Mouse (Mus musculus): ENCODE results near the gene Ran.

DNA sequence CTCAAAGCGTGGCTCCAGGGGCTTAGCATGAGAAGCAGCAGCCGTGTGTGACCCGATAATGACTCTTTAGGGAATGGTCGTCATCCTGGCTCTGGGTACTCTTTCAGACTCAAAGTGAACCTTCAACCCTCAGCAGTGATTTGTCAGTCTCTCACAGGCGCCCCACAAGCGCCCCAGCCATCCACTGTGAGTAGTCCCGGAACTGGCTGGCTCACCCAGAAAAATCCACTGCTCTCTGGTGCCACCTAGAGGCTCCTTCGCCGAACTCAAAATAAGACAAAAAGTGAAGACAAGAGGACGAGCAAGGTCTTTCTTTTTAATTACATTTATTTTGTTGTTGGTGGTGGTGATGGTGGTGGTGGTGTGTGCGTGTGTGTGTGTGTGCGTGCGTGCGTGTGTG, 48.6 kb upstream of the Ran start:
- TF ChIP-seq CTCF (IDR thresholded peaks at IDR 0.05; ENCODE audit: extremely low read depth, insufficient read depth, insufficient read length, insufficient replicate concordance) (peak; percentile 47; the same call in 1 of the 2 replicates), POLR2A (IDR thresholded peaks at IDR 0.05; ENCODE audit: low read depth, low read length) (no peak)
